Mouse (Mus musculus) ES-E14 (cell line): ENCODE results near the gene Igfals.

Experiments
- CHD2 ChIP-seq: IDR thresholded peaks from 2 replicates; pipeline ENCODE4 v1.6.1; 2014; ENCODE audit warnings: mild to moderate bottlenecking, low read depth, low read length, inconsistent platforms
- MAFK ChIP-seq: IDR thresholded peaks from 2 replicates; pipeline ENCODE4 v1.6.1; 2014; ENCODE audit warnings: mild to moderate bottlenecking, low read depth, low read length, inconsistent platforms; ENCODE audit not compliant: insufficient read depth
- ZC3H11A ChIP-seq: IDR thresholded peaks from 2 replicates; pipeline ENCODE4 v1.6.1; 2012; ENCODE audit warnings: low read depth, mild to moderate bottlenecking, inconsistent platforms, low read length, borderline replicate concordance

DNA sequence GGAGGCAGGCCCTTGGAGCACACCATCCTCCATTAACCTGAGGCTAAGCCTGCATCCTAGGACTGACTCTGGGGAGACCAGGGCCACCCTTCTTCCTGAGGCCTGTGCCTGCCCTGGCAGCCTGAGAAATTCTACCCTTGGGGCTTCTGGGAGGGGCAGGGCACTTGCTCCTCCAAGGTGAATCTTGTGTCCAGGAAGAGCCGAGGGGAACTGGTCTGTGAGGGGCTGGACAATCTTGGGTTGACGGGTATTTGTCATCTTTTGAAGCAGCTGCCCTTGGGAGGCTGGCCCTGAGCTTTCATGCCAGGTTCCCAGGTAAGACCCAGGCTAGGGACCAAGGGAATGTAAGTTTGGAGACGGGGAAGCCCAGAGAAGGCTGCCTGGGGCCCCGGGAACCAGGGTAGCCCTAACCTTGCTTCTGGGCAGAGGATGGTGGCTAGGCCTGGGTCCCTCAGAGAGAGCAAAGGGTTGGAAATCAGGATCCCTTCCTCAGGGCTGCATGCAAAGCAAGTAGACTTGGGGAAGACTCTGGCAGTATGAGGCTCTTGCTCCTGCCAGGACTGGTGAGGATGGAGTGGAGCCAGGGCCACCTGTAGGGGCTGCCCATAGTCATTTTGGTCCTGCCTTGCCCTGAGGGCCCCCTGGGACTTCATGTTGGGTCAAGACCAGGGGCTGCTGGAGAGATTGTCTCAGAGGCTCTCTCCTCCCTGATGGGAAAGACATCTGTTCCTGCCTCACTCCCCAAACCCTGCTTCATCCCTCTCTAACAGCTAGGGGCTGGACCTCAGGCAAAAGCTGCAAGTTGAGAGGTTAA is 32.5 kb downstream of the Igfals start:
- TF ChIP-seq MAFK (no peak), CHD2 (no peak), ZC3H11A (no peak)
